Mouse (Mus musculus): ENCODE results near the gene Atp6v1g3. TPM values are rescaled to one million over a fixed set of nuclear protein-coding genes. Genes with fewer than 3 reads are reported as not detected.

Atp6v1g3 gene
- polyA plus RNA-seq, 1 experiment from 2014 or later, result not detected

DNA sequence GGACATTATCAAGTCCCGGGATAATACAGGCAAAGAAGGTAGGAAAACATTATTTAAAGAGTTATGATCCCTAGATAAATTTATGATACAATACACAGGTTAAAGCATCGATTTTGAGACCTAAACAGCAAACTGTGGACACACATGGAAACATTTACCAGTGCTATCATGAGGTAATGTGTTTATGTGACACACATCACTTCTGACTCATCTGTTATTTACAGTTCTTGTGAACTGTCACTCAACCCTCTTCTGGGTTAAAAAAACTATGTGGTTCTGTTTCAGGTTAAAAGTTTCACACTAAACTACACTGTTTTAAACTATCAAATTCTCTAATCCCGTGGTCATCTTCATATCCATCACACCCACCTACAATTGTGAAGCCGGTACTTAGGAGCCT, 14.8 kb upstream of the Atp6v1g3 start:
- Histone ChIP-seq H3K27me3 (no peaks in the 10 kb centered on the region), H3K9ac (no peak overlapping the region), H3K4me3 (no peak overlapping the region), H3K4me1 (replicated peaks) (no peaks in the 10 kb centered on the region), H3K36me3 (no peaks in the 10 kb centered on the region), H3K27ac (replicated peaks) (no peak overlapping the region), H3K9me3 (no peaks in the 10 kb centered on the region), H3K4me2 (no peak overlapping the region)
- ATAC-seq (ENCODE audit: low read depth), result no peak
- WGBS, result 77% methylated on average over 4 of the region's 4 CpGs

DNA sequence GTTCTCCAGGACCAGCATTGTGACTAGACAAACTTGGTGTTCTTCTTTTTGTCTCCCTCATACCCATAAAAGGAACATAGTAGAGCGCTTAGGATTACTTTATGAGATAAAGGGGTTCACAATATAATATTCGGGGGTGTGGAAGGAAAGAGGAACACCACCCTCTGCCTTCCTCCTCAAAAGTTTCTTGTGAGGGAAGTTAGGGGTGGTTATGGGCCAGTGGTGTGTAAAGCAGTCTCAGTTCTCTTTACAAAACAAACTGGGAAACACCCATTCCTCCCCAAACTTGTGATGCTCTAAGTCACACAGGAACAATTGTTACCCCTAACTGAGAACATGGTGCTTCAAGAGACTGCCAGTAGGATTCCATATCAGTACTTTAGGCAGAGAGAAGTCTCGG, 12.0 kb upstream of the Atp6v1g3 start:
- no peak overlapping the region for H3K27ac ChIP-seq (replicated peaks)
- H3K9ac ChIP-seq, result no peak overlapping the region
- H3K36me3 ChIP-seq, result no peaks in the 10 kb centered on the region
- no peak overlapping the region for H3K4me3 ChIP-seq
- H3K4me2 ChIP-seq, result no peak overlapping the region
- no peaks in the 10 kb centered on the region for H3K27me3 ChIP-seq
- no peaks in the 10 kb centered on the region for H3K4me1 ChIP-seq (replicated peaks)
- no peaks in the 10 kb centered on the region for H3K9me3 ChIP-seq
- WGBS, result 91% methylated on average over 3 of the region's 3 CpGs
- no peak for ATAC-seq (ENCODE audit: low read depth)

- Histone ChIP-seq H3K4me1 (replicated peaks) (no peaks in the 10 kb centered on the region), H3K36me3 (no peaks in the 10 kb centered on the region), H3K4me3 (no peak overlapping the region), H3K9ac (no peak overlapping the region), H3K9me3 (no peaks in the 10 kb centered on the region), H3K27me3 (no peaks in the 10 kb centered on the region), H3K4me2 (no peak overlapping the region), H3K27ac (replicated peaks) (no peak overlapping the region)
- no peak for ATAC-seq (ENCODE audit: low read depth)
Measured at GRCm38 (mm10) chr1:138262408-138262807, 11.1 kb upstream of the Atp6v1g3 start.

DNA sequence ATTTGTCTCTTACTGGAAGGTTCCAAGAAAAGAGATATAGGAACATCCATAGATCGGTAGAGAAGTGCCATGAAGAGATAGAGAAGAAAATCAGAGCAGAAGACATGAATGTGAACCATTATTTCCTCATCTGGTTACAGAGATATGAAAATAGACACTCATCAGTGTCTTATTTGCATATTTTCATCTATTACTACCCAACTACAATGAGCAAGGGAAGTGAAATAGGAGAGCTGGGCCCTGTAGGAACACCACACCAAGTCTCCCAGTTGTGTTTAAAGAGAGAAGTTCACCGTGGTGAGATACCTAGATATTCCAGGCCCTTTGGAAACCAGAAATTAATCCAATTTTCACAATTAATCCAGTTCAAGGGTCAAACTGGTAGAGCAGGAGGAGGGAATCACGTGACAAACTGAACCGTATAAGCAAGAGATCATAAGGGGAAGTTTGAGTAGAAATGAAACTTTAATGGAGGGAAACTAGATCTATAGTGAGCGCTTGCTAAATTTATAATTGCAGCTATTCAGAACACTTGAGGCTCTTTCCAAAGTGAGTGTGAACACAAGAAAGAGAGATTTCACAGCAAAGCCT, 6.0 kb upstream of the Atp6v1g3 start:
- Histone ChIP-seq H3K9me3 (no peaks in the 10 kb centered on the region), H3K4me1 (replicated peaks) (no peaks in the 10 kb centered on the region), H3K27ac (replicated peaks) (no peak overlapping the region), H3K4me3 (no peak overlapping the region), H3K36me3 (no peaks in the 10 kb centered on the region), H3K27me3 (no peaks in the 10 kb centered on the region), H3K9ac (no peak overlapping the region), H3K4me2 (no peak overlapping the region)
- ATAC-seq (ENCODE audit: low read depth), result no peak
- WGBS, result 89% methylated on average over 5 of the region's 5 CpGs

GRCm38 (mm10) chr1:138274930-138275329, 1.4 kb downstream of the Atp6v1g3 start:
- Histone ChIP-seq H3K4me3 (no peak overlapping the region), H3K9ac (no peak overlapping the region), H3K27me3 (no peaks in the 10 kb centered on the region), H3K27ac (replicated peaks) (no peak overlapping the region), H3K4me1 (replicated peaks) (no peaks in the 10 kb centered on the region), H3K9me3 (no peaks in the 10 kb centered on the region), H3K4me2 (no peak overlapping the region), H3K36me3 (no peaks in the 10 kb centered on the region)
- no peak for ATAC-seq (ENCODE audit: low read depth)
- WGBS, result 83% methylated on average over 3 of the region's 3 CpGs

GRCm38 (mm10) chr1:138275859-138276258, 2.3 kb downstream of the Atp6v1g3 start:
- no peaks in the 10 kb centered on the region for H3K27me3 ChIP-seq
- no peaks in the 10 kb centered on the region for H3K4me1 ChIP-seq (replicated peaks)
- H3K36me3 ChIP-seq, result no peaks in the 10 kb centered on the region
- no peak overlapping the region for H3K9ac ChIP-seq
- no peak overlapping the region for H3K27ac ChIP-seq (replicated peaks)
- H3K4me2 ChIP-seq, result no peak overlapping the region
- H3K4me3 ChIP-seq, result no peak overlapping the region
- ATAC-seq (ENCODE audit: low read depth), result no peak
- no peaks in the 10 kb centered on the region for H3K9me3 ChIP-seq
- WGBS, result 60% methylated on average over 5 of the region's 5 CpGs

DNA sequence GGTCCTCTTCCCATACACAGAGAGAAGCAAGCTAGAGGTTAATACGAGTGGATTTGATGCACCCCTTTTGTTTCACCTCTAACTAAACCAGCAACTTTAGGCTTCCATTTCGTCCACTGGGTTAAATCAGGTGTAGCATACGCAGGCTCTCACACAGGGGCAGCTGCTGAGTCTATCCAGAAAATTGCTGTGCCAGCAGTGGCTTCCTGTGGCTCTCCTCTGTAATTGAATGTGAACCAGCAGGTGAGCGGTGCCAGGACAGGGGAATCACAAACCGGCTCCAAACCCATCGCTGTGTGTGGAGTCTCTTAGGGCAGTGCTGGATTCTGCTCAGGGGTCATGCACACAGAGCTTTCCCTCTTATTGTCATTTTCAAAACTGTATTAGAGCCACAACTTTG, 7.6 kb downstream of the Atp6v1g3 start:
- 58% methylated on average over 6 of the region's 6 CpGs for WGBS
- H3K9me3 ChIP-seq, result no peaks in the 10 kb centered on the region

DNA sequence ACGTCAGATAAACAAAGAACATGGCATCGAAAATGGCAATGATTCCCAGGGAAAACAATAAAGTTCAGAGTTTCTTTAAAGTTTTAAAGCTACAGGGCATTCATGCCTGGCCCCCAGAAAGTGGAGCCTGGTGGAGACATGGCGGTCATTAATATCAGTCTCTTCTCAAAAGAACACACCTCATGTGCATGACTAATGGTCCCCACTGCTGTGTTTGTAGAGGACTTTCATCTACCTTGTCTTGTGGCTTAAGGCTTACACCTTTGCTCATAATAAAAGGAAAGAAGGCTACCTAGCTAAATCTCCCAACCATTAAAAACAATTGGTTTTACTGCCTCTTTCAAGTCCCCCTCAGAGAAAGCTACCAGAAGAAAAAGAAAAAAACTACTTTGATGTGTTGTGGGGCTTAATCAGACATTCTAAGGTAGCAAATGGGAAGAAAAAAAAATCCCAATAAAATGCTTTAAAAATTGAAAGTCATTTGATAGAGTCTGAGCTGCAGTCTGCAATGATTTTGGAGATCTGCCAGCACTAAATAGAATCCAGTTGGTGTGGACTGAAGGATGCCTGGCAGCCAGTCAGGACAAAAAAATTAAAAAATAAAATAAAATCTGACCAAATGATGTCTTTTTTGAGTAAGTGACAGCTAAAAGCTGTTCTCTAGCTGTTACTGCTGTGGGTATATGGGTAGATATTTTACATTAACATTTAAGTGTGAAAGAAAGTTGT, 9.0 kb downstream of the Atp6v1g3 start:
- 62% methylated on average over 3 of the region's 3 CpGs for WGBS
- Histone ChIP-seq H3K27ac (replicated peaks) (no peak overlapping the region), H3K4me3 (no peak overlapping the region), H3K4me1 (replicated peaks) (no peaks in the 10 kb centered on the region), H3K4me2 (no peak overlapping the region), H3K36me3 (no peaks in the 10 kb centered on the region), H3K9me3 (no peaks in the 10 kb centered on the region), H3K27me3 (no peaks in the 10 kb centered on the region), H3K9ac (no peak overlapping the region)
- ATAC-seq (ENCODE audit: low read depth), result no peak

More for the DNA sequence above, 7.6 kb downstream of the Atp6v1g3 start:
- Histone ChIP-seq H3K27me3 (no peaks in the 10 kb centered on the region), H3K4me3 (no peak overlapping the region), H3K27ac (replicated peaks) (no peak overlapping the region), H3K4me2 (no peak overlapping the region), H3K9ac (no peak overlapping the region), H3K36me3 (no peaks in the 10 kb centered on the region), H3K4me1 (replicated peaks) (no peaks in the 10 kb centered on the region)
- no peak for ATAC-seq (ENCODE audit: low read depth)

- H3K4me2 ChIP-seq, result no peak overlapping the region
- no peak overlapping the region for H3K4me3 ChIP-seq
- WGBS, result 91% methylated on average over 4 of the region's 4 CpGs
- no peaks in the 10 kb centered on the region for H3K9me3 ChIP-seq
- no peak overlapping the region for H3K27ac ChIP-seq (replicated peaks)
- H3K27me3 ChIP-seq, result no peaks in the 10 kb centered on the region
- no peaks in the 10 kb centered on the region for H3K36me3 ChIP-seq
- H3K9ac ChIP-seq, result no peak overlapping the region
- H3K4me1 ChIP-seq (replicated peaks), result no peaks in the 10 kb centered on the region
- no peak for ATAC-seq (ENCODE audit: low read depth)
Measured at GRCm38 (mm10) chr1:138287665-138288064, 14.1 kb downstream of the Atp6v1g3 start.

GRCm38 (mm10) chr1:138288721-138289120, 15.2 kb downstream of the Atp6v1g3 start:
- 59% methylated on average over 1 of the region's 1 CpGs for WGBS
- H3K4me2 ChIP-seq, result no peak overlapping the region
- no peaks in the 10 kb centered on the region for H3K27me3 ChIP-seq
- H3K27ac ChIP-seq (replicated peaks), result no peak overlapping the region
- no peaks in the 10 kb centered on the region for H3K4me1 ChIP-seq (replicated peaks)
- no peak overlapping the region for H3K4me3 ChIP-seq
- no peaks in the 10 kb centered on the region for H3K9me3 ChIP-seq
- no peak for ATAC-seq (ENCODE audit: low read depth)
- no peak overlapping the region for H3K9ac ChIP-seq
- no peaks in the 10 kb centered on the region for H3K36me3 ChIP-seq

GRCm38 (mm10) chr1:138289455-138290425, 16.2 kb downstream of the Atp6v1g3 start:
- H3K9ac ChIP-seq, result no peak overlapping the region
- no peak overlapping the region for H3K4me2 ChIP-seq
- H3K4me1 ChIP-seq (replicated peaks), result no peaks in the 10 kb centered on the region
- no peak overlapping the region for H3K27ac ChIP-seq (replicated peaks)
- WGBS, result 80% methylated on average over 7 of the region's 7 CpGs
- H3K9me3 ChIP-seq, result no peaks in the 10 kb centered on the region
- ATAC-seq (ENCODE audit: low read depth), result no peak
- no peak overlapping the region for H3K4me3 ChIP-seq
- H3K36me3 ChIP-seq, result no peaks in the 10 kb centered on the region
- H3K27me3 ChIP-seq, result no peaks in the 10 kb centered on the region

DNA sequence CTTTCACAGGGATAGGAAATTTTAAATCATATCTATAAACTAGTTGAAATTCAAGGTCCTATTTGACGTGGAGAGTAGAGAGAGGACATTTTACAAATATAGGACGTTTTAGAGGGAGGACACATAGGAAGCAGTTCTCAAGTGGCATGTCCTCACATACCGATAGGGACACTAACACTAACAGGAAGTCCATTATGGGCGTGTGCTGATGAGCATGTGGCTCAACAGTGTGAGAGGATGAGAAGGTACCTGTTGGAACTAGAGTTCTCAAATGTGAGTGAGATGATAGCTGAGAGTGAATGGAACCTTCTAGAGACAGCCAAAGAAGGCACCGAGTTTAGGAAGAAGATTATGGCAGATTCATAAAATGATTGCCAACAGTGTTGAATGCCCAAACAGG, 17.9 kb downstream of the Atp6v1g3 start:
- Histone ChIP-seq H3K27ac (replicated peaks) (no peak overlapping the region), H3K9me3 (no peaks in the 10 kb centered on the region), H3K36me3 (no peaks in the 10 kb centered on the region), H3K9ac (no peak overlapping the region), H3K4me2 (no peak overlapping the region), H3K27me3 (no peaks in the 10 kb centered on the region), H3K4me1 (replicated peaks) (no peaks in the 10 kb centered on the region), H3K4me3 (no peak overlapping the region)
- 95% methylated on average over 5 of the region's 5 CpGs for WGBS
- ATAC-seq (ENCODE audit: low read depth), result no peak
